Mouse (Mus musculus): ENCODE measurements around the gene Cdc42ep2.

Cdc42ep2 gene

DNA sequence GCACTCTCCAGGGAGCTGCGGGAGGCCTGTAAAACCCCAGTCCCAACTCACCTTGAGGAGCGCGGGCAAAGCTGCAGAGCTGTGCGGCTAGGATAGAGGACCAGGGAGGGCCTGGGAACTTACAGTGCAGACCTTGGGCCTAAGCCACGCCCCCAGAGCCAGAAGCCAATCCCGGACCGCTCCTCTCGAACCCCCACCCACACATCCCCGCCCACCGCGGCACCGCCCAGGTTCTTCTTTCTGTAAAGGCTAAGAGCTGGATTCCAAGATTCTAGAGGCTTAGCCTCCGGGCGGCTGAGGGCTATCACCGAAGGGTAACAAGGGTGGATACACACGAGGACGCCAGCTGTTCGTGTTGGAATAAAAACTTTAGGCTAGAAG is at the start of gene Cdc42ep2:
Gene Cdc42ep2, minus strand, starts transcription at position 104 of the 381 bp plus-strand sequence.
- peak; percentile 94 for DNase-seq (ENCODE audit: low read depth, low spot score)

GRCm38 (mm10) chr19:5967664-5968063 is 43.0 kb upstream of the Cdc42ep2 start:
- DNase-seq (ENCODE audit: low read depth, low spot score) = peak; percentile 60

GRCm38 (mm10) chr19:5966786-5967185 is 42.2 kb upstream of the Cdc42ep2 start:
- peak; percentile 82 for DNase-seq (ENCODE audit: low read depth, low spot score)

- DNase-seq (ENCODE audit: low read depth, low spot score) = no peak
Observed at GRCm38 (mm10) chr19:5965910-5966309, 41.3 kb upstream of the Cdc42ep2 start.

DNA sequence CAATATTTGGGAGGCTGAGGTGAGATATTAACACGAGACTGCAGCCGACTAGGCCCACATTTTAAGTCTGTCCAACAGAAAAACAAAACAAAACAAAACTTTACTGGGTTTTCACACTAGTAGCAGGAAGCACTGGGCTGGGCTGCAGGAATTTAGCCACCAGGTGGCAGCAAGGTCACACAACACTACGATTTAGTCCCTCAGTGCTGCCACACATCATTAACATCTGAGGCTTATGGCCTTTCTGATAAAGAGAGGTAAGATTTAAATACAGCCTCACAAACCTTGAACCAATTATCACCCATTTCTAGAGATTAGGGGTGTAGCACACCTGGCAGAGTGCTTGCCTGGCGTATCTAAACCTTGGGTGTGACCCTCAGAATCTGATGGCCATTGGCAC is 40.7 kb upstream of the Cdc42ep2 start:
- peak; percentile 83 for DNase-seq (ENCODE audit: low read depth, low spot score)

DNA sequence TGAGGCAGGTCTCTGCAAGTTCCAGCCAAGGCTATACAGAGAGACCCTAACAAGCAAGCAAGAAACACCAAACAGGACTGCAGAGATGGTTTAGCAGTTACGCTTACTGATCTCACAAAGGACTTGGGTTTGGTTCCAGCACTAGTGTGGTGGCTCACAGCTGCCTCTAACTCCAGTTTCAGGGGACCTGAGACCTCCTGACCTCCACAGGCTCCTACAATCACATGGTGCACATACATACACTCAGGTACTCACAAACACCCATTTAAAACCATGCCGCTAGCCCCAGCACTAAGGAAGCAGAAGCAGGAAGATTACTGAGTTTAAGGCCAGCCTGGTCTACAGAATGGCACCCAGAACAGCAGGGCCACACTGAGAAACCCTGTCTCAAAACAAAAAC is 40.2 kb upstream of the Cdc42ep2 start:
- DNase-seq (ENCODE audit: low read depth, low spot score) = no peak

DNA sequence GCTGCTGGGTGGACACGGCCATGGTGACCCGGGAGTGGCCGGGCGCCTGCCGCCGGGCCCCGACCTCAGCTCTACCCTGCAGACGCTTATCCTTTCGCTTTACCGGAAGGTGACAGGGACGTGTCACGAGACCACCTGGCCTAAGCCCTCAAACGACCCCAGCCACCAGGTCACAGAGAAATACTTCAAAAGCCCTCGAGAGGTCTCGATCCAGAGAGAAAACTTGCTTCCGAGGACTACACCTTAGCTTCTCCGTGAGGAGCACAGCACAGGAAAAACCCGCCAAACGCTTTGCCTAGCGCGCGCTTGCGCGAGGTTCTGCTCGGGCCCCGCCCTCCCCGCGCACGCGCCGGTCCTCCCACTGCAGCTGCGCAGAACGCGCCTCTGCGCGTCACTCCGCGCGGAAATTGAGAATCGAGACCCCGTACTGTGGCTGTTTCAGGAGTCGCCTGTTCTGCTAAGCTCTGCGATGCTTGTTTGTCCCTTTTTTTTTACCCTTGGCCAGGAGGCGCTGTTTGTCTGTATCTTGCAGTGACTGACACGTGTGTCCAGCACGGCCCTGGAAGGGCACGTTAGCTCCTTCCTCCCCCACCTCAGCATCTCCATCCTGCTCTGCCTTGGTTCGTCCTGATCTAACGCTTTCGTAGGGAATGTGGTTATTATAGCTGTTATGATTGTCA is 39.4 kb upstream of the Cdc42ep2 start, which contains the start of gene Pola2:
Gene Pola2, minus strand, starts transcription at position 320 of the 680 bp plus-strand sequence.
- peak; percentile 76 for DNase-seq (ENCODE audit: low read depth, low spot score)

- DNase-seq (ENCODE audit: low read depth, low spot score) = no peak
Observed at GRCm38 (mm10) chr19:5962651-5963050, 38.0 kb upstream of the Cdc42ep2 start.

DNA sequence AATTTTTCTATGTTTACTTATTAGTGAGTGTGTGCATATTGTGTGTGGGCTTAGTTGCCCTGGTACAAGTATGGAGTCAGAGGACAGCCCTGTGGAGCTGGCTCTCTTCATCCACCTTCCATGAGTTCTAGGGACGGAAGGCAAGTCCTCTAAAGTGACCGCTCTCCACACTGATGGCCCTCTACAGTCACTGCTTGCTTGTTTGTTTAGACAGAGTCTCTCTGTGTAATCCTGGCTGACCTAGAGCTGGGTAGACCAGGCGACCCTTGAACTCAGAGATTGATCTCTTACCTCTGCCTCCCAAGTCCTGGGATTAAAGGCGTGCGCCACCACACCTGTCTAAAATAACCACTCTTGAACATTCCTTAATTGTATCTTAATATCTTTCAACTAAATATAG is 32.8 kb upstream of the Cdc42ep2 start:
- DNase-seq (ENCODE audit: low read depth, low spot score) = no peak

DNA sequence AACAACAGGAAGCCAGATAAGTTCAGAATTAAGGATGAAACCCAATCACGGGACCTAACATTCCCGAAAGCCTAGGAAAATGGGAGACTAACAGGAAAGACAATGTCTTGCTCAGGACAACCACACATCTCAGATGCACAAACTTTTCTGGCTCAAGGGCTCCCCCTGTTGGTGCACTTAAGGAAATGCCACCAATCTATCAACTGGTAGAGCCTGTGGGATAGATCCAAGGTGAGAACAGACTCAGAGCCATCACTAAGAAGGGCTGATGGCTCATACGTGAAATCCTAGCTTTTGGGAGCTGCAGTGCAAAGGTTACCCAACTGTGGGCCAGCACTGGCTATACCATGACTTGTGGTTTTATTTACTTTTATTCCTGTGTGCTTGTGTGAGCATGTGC is 32.1 kb upstream of the Cdc42ep2 start:
- DNase-seq (ENCODE audit: low read depth, low spot score) = peak; percentile 77

- no peak for DNase-seq (ENCODE audit: low read depth, low spot score)
Observed at GRCm38 (mm10) chr19:5955704-5956670, 31.4 kb upstream of the Cdc42ep2 start.

- no peak for DNase-seq (ENCODE audit: low read depth, low spot score)
Observed at GRCm38 (mm10) chr19:5954936-5955335, 30.3 kb upstream of the Cdc42ep2 start.

GRCm38 (mm10) chr19:5954031-5954710 is 29.6 kb upstream of the Cdc42ep2 start:
- no peak for DNase-seq (ENCODE audit: low read depth, low spot score)

GRCm38 (mm10) chr19:5953201-5953770 is 28.7 kb upstream of the Cdc42ep2 start:
- DNase-seq (ENCODE audit: low read depth, low spot score) = no peak

DNA sequence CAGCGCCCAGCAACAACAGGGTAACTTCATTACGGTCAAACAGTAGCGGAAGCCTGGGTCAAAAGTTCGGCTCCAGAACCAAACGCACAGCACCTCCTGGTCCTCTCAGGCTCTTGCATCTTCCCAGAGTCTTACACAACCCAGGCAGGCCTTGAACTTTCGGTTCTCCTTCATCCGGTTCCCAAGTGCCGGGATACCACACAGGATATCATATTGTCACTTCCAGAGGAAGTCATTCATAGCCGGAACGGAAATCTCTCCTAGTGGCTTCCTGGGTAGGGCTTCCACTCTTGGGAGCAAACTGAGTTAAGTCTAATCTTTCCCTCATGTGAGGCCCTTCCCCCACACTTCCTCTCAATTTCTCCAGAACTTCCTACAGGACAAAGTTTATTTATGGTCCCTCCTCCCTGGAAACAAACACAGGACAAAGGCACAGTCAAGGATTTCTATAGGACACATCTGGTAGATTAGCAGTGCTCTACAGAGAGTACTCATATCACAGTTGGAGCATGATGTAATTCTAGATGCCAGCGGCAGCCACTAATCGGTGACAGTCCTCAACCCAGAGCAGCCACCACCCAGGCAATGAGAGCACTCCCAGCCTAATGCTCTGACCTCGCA is 27.6 kb upstream of the Cdc42ep2 start:
- DNase-seq (ENCODE audit: low read depth, low spot score) = no peak

DNA sequence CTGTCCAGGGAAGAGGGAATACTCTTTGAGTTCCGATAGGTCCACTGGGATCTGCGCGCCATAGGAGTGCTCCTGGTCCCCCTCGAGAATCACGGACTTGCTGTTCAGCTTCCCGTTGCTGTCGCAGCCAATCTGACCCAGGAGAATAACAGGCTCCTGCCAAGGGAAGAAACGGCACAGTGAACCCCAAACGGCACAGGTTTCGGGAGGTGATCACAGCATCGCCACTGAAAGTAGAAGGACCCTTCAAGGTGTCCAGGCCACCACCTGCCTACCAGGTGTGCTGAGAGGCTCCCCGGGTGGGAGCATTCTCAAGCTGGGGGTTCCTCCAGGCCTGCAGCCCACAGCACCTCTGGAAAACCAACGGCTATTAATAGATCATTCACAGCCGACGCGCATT is 27.0 kb upstream of the Cdc42ep2 start:
- DNase-seq (ENCODE audit: low read depth, low spot score) = no peak

DNA sequence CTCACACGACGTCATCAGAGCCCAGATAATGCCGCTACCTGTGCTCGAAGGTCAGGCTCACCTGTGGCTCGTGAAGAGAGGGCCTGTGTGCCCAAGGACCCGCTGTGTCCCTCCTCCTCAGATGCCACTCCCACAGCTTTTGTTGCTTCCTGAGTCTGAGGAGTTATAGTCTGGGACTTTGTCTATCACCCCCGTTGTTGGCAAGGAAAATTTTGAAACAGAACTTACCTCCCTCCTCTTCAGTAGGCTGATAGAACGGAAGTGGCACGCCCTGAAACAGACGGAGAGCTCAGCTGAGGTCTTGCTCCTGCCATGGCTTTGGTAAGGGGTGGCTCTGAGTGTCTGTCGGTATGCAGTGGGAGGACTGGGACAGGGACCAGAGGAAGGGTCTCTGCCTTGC is 25.6 kb upstream of the Cdc42ep2 start:
- no peak for DNase-seq (ENCODE audit: low read depth, low spot score)

GRCm38 (mm10) chr19:5945891-5946290 is 21.3 kb upstream of the Cdc42ep2 start:
- no peak for DNase-seq (ENCODE audit: low read depth, low spot score)

DNA sequence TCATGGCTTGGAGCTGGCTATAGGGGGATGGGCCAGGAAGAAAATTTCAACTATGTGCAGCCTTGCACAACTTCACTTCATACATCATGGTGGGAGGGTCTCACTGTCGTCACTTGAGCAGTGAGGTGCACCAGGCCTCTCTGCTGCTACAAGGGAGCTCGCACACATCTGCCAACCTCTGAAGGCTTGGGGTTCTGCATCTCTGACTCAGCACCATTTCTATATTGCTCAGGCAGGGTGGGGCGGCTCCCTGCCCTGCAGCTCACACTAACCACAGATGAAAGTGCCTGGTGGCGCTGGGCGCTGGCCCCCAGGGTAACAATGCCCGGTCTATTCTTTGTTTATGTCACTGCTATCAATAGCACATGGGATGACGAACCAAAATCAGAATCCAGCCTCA is 20.4 kb upstream of the Cdc42ep2 start:
- no peak for DNase-seq (ENCODE audit: low read depth, low spot score)

GRCm38 (mm10) chr19:5944145-5944544 is 19.5 kb upstream of the Cdc42ep2 start:
- DNase-seq (ENCODE audit: low read depth, low spot score) = no peak

GRCm38 (mm10) chr19:5943404-5943803 is 18.8 kb upstream of the Cdc42ep2 start:
- no peak for DNase-seq (ENCODE audit: low read depth, low spot score)

Data from c-Kit-negative CD71-positive TER-119-positive erythroid progenitor cells, embryonic 14.5 days (primary cell).